Mouse (Mus musculus): Measurements from ENCODE around the gene Ppy. TPM values are rescaled to one million over a fixed set of nuclear protein-coding genes. Genes with fewer than 3 reads are reported as not detected.

The Ppy gene
- not detected for total RNA-seq (2021)
- long read RNA-seq, experiment 1, result 0 reads
- long read RNA-seq, experiment 2, result 0 reads

DNA sequence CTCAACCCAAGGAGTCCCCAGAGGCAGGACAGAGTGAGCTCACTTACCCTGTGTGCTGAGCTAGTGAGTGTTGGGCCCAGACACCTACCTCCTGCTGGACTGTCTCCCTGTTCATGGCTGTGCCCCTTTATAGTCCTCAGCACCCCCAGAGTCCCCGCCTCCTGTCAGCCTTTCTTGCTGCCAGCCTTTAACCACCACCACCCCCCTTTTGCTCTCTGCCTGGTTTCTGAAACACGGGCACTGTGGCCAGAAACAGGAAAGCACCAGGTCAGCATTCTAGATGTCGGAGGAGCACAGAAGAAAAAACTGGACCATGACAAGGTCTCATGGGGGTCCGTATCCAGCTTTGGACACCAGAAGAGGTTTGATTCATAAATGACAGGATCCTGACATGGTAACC is at the start of gene Ppy:
Gene Ppy (minus strand): TSS at position 101 of the 400 bp plus-strand sequence.
- intact Hi-C loops (cut with DNase I), result no loop called here
- no peak for DNase-seq (ENCODE audit: low spot score in 2 of 2)

DNA sequence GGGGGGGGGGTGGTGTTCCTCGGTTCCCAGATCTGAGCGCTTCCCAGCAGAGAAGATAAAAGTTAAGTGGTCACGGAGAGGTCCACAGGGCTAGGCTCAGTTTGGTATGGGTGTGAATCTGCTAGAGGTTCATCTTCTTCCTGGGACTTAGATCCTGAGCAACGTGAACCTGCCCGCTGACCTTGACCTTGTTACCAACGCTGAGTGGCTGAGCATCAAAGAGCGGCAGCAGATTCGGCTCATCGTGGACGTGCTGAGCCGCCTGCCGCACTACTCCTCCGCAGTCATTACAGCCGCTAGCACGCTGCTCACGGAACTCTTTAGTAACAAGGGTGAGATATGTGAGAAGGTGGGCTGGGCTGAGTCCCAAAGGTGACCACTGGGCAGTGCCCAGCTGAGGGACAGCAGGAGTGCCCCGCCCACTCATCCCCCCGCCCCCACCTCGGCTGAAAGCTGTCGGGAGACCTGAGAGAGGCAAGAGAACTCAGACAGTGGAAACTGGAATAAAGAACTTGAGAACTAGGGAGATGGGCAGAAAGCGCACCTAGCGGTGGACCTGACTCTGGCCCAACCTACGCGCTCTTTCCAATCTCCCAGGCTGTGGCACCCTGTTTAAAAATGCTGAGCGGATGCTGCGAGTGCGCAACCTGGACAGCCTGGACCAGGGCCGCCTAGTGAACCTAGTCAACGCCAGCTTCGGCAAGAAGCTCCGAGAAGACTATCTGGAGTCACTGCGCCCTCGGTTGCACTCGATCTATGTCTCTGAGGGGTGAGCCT is 46.3 kb upstream of the Ppy start:
- intact Hi-C loops (cut with DNase I), result no loop called here
- no peak for DNase-seq (ENCODE audit: low spot score in 2 of 2)

DNA sequence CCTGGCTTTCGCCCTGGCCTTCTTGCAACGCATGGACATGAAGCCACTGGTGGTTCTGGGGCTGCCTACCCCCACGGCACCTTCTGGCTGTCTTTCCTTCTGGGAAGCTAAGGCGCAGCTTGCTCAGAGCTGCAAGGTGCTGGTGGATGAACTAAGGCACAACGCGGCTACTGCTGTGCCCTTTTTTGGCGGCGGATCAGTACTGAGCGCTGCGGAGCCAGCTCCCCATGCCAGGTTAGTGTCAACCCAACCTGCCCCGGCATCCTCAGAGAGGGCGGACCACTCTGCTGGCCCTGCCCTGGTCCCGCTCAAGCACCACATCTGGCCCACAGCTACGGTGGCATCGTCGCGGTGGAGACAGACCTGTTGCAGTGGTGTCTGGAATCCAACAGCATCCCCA is 45.4 kb upstream of the Ppy start:
- intact Hi-C loops (cut with DNase I), result no loop called here

DNA sequence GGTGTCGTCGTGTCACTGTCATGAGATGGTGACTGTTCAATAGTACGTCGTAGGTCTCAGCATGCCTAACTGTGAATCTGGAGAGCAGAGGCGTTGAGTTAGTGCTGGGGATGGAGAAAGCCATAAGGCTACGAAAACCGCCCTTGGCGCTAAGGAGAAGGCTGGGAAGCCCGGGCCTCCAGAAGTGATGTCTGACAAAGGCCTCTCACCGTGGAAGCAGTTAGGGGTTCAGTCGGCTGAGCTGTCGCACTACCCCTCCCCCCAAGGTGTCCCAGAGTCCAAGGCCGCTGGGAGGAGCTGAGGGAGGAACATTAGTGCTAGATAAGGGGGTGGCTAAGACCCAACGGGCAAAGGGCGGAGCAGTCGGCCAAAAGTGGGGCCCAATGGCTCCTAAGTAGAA is 44.9 kb upstream of the Ppy start:
- intact Hi-C loops (cut with DNase I), result no loop called here
- no peak for DNase-seq (ENCODE audit: low spot score in 2 of 2)

More for the DNA sequence above, 45.4 kb upstream of the Ppy start:
- no peak for DNase-seq (ENCODE audit: low spot score in 2 of 2)

DNA sequence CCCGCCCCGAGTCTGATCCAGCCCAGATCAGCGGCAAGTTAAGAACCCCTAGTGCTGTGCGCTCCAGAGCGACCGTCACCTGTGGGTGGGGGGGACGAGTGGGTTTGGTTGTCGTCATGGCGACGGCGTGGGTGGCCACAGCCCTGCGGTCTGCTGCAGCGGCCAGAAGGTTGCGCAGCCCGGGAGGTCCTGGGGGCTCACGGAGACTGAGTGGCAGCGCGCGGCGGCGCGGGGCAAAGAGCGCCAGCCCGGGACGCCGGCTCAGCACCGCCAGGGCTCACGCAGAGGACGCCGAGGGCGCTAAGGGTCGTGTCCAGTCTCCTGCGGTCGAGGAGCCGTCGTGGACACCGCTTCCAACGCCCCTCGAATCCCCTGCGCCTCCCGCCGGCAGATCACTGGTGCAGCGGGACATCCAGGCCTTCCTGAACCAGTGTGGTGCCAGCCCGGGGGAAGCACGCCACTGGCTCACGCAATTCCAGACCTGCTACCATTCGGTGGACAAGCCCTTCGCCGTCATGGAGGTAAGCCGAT is 44.4 kb upstream of the Ppy start, which contains the start of gene Nags:
Gene Nags (plus strand): TSS at position 43 of the 531 bp plus-strand sequence.
- DNase-seq (ENCODE audit: low spot score in 2 of 2), result no peak
- intact Hi-C loops (cut with DNase I), result no loop called here

DNA sequence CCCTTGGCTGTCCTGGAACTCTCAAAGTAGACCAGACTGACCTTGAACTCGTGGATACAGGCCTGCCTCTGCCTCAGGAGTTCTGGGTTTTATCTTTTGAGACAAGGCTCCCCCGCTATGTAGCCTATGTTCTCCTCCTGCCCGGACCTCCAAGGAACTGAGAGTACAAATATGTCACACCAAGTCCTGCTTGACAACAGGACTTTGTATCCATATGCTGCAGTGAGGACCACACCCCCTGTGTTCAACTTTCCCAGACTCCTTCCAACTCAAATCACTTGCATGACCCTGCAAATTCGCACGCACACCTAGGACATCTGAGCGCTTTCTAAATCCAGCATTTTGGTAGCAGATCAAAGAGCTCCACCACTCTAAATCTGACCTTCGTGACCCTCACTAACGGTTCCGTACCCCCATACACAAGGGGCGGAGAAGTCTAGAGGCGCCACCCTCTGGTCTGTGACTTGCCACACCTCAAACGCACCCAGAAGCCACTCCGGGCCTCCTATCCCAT is 43.9 kb upstream of the Ppy start:
- intact Hi-C loops (cut with DNase I), result no loop called here
- no peak for DNase-seq (ENCODE audit: low spot score in 2 of 2)

DNA sequence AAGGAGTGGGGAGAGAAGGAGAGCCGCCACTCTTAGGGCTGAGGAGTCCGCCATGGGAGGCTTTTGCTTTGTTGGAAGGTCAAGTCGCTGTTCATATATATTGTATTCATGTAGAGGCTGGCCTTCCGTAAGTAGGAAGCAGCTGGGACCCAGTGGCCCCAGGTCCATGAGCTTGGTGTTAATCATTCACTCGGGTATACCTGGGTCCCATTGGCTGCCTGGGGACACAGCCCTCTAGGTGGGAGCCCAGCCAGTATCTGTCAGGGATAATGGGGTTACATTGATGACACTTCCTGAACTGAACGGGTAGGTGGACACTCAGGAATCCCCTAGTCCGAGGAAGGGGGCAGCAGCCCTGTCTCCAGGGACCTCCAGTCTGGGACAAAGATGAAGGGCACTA is 41.2 kb upstream of the Ppy start:
- DNase-seq (ENCODE audit: low spot score in 2 of 2), result no peak
- intact Hi-C loops (cut with DNase I), result no loop called here

DNA sequence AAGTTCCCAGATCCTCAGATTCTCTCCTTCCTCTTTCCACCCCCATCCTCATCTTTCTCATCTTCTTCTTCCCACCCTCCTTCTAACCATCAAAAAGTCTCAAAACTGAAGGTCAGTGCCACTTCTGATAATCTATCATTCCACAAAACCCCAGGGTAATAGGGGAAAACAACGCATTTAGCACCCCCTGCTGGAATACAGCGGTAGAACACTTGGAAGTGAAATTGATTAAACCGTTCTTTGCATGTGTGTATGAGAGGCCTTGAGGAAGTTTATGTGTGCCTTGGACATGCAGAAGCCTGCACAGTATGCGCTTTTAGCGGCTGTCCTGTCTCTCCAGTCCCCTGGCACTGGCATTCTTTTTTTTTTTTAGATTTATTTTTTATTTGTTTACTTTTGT is 39.4 kb upstream of the Ppy start:
- peak; percentile 51 to 77 for DNase-seq (ENCODE audit: low spot score in 2 of 2)
- intact Hi-C loops (cut with DNase I), result no loop called here

DNA sequence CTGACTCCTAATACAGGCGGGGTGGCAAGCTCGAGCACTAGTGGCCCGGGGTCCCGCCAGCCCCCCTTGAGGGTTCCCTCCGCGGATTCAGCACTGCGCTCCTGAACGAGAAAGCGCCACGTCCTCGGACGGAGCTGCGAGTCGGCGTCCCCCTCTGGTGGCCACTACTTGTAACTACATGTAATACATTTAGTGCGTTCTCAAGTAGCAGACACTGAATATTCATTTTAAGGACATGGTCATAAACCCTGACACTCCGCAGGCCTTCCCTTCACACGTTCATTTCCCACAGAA is 37.3 kb upstream of the Ppy start:
- intact Hi-C loops (cut with DNase I), result loop anchor here (2.0 to 5.0 kb wide), 4 partner anchors 36 to 152 kb away; partner anchors contain the start of genes Cd300lg and Dusp3
- peak; percentile 62 to 79 for DNase-seq (ENCODE audit: low spot score in 2 of 2)

DNA sequence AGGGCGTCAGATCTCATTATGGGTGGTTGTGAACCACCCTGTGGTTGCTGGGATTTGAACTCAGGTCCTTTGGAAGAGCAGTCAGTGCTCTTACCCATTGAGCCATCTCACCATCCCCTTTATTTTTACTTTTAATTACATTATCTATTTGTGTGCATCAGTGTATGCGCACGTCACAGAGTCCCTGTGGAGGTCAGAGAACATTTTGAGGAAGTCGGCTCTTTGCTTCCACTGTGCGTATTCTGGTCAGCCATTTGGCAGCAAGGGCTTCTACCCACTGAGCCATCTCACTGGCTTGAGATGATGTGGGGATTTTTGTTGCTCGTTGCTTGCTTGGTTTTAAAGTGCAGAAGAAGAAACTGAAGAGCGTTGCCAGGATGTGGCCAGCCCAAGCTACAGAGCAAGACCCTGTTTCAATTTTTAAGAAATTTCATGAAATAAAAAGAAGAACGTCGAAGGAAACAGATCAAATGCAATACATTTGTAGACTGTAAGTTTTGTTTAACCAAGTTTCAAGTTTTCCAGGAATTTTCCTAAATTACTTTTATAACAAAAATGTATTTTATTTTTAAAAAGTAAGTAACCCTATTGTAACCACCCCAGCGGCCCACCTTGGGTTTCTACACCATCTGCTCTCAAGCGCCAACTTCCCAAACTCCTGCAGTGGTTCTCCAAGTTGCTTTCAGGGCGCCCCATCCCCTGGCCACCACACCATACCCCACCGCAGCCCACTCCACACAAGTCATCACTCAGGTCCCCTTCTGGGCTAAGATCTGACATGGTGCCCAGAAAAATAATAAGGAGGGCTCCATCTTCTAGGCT is 36.7 kb upstream of the Ppy start:
- DNase-seq (ENCODE audit: low spot score in 2 of 2), result no peak
- intact Hi-C loops (cut with DNase I), result loop anchor here (2.0 to 5.0 kb wide), 4 partner anchors 35 to 151 kb away; partner anchors contain the start of genes Cd300lg and Dusp3

DNA sequence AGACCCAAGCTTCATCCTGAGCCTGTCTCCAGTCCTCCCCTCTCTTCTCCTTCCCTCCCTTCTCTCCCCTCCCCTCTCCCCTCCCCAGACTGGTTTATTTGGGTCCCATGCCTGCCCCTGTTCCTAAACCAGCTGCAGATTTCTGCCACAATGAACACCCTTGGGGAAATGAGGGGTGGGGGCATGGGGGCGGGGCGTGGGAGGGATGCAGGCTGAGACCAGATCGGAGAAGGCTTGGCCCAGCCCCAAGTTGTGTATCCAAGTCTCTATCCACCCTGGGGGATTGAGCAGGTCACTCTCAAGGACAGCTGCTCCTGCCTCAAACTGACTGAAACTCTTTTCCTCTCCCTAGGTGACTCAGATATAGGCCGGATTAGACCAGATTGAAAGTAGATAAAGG is 33.4 kb upstream of the Ppy start:
- intact Hi-C loops (cut with DNase I), result no loop called here
- DNase-seq (ENCODE audit: low spot score in 2 of 2), result no peak

DNA sequence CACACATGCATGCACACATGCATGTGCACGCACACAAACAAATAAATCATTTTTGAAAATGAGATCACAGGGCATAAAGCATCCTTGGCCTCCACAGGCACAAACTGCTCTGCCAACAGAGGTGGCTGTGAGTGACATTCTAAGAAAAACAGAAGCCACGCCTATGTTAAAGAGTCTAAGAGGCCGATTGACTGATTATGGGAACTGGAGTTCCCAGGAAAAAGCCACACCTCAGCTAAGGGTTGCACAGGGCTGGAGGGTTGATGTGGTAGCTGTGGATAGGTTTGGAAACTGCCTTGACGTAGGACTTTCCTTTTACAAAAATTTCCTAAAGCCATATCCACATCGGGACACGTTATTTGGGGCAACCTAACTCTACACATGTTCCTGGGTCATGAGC is 16.3 kb upstream of the Ppy start:
- no peak for DNase-seq (ENCODE audit: low spot score in 2 of 2)
- intact Hi-C loops (cut with DNase I), result no loop called here

DNA sequence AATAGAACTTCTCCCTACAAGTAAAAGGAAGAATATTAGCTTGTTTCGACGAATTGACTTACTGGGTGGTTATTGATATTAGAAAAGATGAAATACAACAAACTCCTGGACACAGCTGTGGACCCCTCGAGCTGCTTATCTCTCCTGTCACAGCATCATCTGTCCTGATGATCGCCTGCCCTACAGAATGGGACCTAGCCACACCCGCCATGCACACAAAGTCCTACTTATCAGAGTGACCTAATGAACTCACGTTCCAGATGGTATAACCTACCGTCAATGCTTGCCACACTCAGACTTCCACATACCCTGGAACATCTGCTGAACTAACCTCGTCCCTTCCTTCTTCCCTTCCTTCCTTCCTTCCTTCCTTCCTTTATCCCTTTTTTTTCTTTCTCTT is 15.1 kb upstream of the Ppy start:
- no peak for DNase-seq (ENCODE audit: low spot score in 2 of 2)
- intact Hi-C loops (cut with DNase I), result no loop called here

DNA sequence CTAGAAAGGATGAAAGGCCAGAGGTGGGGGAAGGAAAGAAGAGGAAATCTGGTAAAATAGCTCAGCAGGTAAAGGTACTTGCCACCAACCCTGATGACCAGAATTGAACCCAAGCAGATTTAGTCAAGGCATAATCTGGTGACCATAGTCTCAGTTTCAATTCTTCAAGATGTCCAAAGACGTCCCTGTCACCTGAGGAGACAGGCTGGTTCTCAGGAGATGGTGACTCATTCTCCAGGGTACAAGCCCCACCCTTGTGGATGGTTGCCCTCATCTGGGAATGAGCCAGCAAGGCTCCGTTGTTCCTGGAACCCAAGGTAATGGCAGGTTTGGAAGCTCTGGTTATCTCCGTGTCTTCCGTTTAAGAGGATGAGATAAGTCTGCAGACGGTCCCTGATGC is 10.5 kb upstream of the Ppy start:
- intact Hi-C loops (cut with DNase I), result no loop called here
- DNase-seq (ENCODE audit: low spot score in 2 of 2), result no peak

DNA sequence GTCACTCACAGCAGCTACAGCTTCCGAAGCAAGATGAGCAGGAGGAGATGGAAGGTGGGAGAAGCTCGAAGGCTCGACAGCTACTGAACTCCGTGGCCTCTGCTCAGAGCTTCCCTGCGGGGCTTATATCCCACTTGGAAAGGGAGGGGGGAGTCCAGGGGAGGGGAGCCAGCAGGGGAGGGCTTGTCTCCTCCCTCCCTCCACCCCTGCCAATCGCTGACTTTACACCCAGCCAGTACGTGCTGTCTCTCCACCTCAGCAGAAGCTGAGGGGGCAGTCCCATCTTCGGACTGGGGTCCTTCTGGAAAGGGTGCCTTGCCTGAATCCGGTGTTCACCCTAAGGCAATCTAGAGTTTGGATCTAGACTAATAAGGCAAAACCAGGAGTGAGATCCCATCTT is 6.6 kb upstream of the Ppy start, which contains the start of gene Pyy:
Gene Pyy (minus strand): TSS at position 101 of the 400 bp plus-strand sequence.
- DNase-seq (ENCODE audit: low spot score in 2 of 2), result no peak
- intact Hi-C loops (cut with DNase I), result no loop called here

DNA sequence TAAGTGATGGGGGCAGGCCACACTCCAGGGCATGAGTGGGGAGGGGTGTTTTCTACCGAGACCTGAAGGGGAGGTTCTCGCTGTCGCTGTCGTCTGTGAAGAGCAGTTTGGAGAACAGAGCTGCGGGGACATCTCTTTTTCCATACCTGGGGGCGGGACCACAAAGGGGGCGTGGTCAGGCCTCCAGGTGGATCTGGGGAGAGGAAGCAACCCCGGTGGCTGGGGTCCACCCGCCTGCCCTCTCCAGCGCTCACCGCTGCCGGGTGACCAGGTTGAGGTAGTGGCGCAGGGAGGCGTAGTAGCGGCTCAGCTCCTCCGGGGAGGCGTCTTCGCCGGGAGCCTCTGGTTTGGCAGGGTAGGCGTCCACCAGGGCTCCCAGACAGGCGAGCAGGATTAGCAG is 5.8 kb upstream of the Ppy start:
- intact Hi-C loops (cut with DNase I), result no loop called here
- DNase-seq (ENCODE audit: low spot score in 2 of 2), result no peak

DNA sequence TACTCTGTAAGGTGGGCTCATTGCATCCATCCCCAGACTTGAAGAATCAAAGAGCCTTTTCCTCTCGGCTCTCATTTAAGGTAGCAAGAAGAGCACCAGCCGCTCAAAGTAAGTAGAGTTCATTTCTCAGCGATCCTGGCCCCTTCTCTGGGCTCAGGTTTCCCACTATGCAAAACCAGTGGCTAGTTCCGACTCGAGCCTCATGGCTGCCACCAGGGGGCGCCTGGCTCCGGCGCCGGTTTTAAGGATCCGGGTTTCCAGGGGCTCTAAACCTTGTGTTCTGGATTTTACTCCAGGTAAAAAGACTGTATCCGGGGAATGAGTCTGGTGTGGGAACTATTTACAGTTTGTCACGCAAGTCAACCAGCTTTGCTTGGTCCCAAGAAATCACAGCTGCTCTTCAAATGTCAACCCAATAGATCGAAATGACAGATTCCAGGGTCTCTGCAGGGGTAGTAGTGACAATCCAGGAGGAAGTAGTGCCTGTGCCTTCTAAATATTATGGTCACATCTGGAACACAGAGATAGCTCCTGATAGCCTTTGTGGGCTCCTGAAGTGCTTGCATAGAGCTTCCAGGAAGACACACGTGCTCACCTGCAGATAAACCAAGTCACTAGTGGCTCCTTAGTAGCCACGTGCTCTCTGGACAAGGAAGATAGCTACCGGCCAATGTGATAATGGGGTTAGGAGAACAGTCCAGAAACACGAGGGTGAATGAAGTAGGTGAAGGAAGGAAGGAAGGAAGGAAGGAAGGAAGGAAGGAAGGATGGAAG is 1.6 kb upstream of the Ppy start:
- intact Hi-C loops (cut with DNase I), result loop anchor here (2.0 kb wide), 1 partner anchor 36 kb away; no protein-coding TSS in a partner anchor
- DNase-seq (ENCODE audit: low spot score in 2 of 2), result peak; percentile 40 to 76

DNA sequence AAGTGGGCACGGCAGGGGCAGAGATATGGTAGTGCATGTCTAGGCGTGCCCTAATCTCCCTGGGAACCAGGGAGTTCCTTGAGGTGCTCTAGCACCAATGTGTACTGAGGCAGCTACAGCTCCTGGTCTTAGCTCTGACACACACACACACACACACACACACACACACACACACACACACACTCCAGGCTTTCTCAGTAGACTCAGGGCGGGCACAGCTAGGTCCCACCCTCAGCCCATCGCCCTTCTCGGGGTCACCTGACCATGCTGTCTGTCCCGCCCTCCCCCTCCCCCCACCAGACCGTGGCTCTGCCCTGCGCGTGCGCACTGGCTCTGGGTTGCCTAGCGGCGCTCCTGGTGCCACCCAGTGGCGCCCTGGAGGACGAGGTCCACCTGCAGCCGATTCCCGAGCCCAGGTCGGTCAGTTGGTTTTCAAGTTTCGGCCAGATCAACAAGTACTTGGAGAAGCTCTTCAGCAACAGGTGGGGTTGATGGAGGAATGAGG is 4.2 kb downstream of the Ppy start:
- DNase-seq (ENCODE audit: low spot score in 2 of 2), result peak; percentile 65 to 70
- intact Hi-C loops (cut with DNase I), result no loop called here

DNA sequence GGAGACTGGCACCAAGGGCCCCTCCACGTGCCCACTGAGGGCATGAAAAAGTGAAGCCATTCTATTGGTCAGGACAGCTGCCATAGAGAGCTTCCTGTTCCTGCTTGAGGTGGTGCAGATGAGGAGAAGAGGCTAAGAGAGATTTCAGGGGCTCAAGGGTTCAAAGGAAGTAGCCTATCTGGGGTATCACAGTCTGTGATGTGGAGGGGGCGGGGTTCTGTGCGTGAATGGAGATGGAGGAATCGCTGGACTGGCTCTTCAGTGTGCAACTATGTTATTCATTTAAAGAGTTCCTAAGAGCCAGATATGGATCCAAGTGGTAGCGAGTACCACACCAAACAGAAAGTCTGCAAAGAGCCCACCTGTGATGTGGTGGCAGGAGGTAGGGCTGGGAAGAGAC is 4.7 kb downstream of the Ppy start:
- DNase-seq (ENCODE audit: low spot score in 2 of 2), result no peak
- intact Hi-C loops (cut with DNase I), result no loop called here
